Mouse (Mus musculus): ENCODE measurements at regions not wholly inside any gene's neighbourhood (a gene's known extent, or its start where the extent isn't known, plus 50 kb on each side); places are given as distances from the start of the nearest gene placed in this dataset.

- TF ChIP-seq CTCF (IDR thresholded peaks at IDR 0.05; ENCODE audit: low read depth, low read length), result no peak
- no peak for TF ChIP-seq EP300 (IDR thresholded peaks at IDR 0.05; ENCODE audit: insufficient read depth, low read depth, low read length)
- no peak for TF ChIP-seq POLR2A (IDR thresholded peaks at IDR 0.05; ENCODE audit: insufficient read depth, low read length)
Measured at GRCm38 (mm10) chrX:50622984-50623455, 194.7 kb upstream of the Olfr1324 start.
